Mouse (Mus musculus): Measurements from ENCODE around the gene 4921504E06Rik.

The 4921504E06Rik gene

DNA sequence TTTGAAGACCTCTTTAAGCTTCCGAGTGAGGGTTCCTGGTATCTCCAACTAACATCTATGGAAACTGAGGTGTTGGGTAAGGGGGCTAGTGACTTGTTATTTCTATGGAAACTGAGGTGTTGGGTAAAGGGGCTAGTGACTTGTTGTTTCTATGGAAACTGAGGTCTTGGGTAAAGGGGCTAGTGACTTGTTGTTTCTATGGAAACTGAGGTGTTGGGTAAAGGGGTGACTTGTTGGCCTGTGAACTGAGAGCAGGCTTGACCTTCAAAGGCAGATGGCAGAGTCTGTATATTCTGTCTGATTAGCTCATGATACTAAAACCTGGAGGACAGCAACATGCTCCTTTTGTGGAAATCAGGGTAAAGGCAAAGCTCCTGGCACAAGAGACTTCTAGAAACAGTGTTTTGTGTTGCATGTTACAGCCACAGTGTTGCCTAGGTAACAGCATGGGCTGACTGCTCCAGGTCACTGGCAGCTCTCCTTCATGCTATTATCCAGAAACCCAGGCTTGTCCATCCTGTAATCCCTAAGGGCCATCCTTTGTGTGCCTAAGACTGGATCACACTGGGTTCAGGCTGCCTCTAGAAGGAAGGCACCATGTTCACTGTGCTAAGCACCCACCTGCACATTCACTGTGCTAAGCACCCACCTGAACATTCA is 133.9 kb downstream of the 4921504E06Rik start:
- no peak for DNase-seq (ENCODE audit: low spot score)

DNA sequence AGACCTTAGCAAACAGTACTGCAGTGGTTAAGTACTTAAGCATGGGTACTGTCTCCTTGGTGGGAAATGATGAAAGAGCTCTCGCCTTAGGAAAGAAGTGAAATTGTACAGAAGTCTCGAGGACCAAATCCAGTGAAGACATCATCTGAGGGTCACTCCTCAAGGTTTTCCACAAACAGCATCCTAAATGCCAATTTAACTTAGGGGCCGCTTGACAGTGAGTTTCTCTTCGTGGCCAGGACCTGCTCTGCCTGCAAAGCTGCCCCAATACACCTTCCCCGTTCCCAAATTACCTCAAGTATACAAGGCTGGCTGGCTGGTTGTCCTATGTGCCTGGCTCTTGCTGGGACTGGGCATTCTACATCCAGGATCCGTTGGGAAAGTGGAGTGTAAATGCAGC is 137.6 kb downstream of the 4921504E06Rik start:
- no peak for DNase-seq (ENCODE audit: low spot score)

DNA sequence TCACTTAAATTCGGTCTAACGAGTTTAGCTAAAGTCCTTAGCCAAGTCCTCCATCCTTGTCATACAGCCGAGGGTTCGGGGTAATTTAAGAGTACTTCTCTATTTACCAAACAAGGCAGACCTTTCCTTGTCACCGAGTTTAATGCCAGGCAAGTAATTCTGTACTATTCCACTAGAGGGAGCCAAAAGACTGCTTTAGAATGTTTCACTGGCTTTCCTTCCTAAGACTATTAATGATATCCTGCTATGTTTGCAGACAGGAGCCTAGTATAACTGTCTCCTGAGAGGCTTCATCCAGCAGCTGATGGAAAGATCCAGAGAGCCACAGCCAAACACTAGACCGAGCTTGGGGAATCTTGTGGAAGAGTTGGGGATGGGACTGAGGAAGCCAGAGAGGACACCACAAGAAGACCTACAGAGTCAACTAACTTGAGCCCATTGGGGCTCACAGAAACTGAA is 138.6 kb downstream of the 4921504E06Rik start:
- DNase-seq (ENCODE audit: low spot score), result peak; percentile 77

DNA sequence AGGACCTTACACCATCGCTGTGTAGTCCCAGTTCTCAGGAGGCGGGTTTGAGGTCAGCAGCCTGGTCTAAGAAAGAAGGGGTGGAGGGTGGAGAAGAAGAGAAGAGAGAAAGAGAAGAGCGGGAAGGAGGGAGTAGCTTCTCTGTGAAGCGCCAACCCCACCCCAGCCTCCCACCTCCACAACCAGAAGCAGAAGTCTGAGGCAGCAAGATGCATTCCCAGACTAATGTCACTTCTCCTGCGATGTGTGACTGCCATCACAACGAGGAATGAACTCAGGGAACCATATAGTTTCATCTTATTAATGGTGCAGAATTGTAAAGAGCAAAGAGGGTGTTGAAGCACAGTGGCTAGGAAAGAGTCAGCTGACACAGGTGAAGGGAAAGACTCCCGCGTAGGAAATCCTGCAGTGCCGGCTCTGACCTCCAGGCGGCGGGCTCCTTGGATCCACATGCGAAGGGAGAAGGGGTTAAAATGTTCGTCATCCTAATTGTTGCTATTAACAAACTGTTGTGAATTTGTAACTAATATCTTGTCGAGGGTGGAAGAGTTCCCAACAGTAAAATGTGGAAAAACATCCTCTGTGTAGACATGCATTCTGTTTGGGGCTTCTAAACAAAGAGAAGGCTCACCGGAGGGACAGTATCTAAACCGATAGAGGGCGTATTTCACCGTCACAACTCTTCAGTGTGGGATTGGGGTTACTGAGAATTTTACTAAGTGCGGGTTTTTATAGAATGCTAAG is 139.3 kb downstream of the 4921504E06Rik start:
- peak; percentile 27 for DNase-seq (ENCODE audit: low spot score)

Measured in lung, postnatal 25 days (tissue).